Mouse (Mus musculus) MN1 (cell line): ENCODE results near the gene Fam131a.

Experiments used
- DNase-seq: peaks from one replicate; pipeline ENCODE4 v3.0.0-alpha.2; 2016; ENCODE audit warnings: low spot score

Gene Fam131a

GRCm38 (mm10) chr16:20695622-20696323, 2.7 kb downstream of the Fam131a start:
- peak; percentile 95 for DNase-seq

- DNase-seq: no peak
Measured at GRCm38 (mm10) chr16:20699266-20699665, 6.2 kb downstream of the Fam131a start.

GRCm38 (mm10) chr16:20700036-20700435, 7.0 kb downstream of the Fam131a start:
- DNase-seq: no peak

DNA sequence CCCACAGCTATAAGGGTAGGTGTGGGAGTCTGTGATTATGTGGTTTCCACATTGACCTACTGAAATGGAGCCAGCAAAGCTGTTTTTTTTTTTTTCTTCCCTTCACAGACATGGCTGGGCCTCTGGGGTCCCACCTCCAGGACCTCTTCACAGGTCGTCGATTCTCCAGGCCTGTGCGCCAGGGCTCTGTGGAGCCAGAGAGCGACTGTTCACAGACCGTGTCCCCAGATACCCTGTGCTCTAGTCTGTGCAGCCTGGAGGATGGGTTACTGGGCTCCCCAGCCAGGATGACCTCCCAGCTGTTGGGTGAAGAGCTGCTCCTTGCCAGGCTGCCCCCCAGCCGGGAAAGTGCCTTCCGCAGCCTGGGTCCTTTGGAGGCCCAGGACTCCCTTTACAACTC, 8.3 kb downstream of the Fam131a start:
- no peak for DNase-seq

DNA sequence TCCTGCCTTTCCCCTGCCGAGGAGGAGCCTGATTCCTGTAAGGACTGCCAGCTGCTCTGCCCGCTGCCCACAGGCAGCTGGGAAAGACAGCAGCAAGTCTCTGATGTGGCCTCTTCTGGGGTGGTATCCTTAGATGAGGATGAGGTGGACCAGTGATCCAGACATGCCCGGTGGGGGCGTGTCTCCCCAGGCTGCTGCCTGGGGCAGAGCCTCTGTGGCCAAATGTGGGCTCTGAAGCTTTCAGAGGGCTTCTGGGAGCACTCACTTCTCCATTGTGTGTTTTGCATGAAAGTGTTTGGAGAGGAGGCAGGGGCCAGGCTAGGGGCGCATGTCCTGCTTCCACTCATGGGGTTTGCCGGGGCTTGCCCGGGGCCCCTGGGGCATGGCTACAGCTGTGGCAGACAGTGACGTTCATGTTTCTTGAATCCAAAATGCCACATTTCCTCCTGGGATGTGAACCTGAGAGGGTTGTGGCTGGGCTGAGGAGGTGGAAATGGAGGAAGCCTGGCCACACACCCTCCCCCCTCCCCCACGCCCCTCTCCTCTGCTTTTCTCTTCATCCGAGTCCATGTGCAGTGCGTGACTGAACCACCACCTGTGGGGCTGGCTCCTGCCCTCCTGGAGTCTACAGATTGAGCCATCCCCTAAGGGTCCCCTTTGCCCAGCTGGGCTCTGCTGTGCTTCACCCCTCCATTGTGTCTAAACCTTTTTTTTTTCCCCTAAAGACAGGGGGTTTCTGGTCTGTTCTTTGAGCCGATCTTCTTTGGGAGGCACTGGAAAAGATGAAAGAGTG, 8.9 kb downstream of the Fam131a start:
- no peak for DNase-seq

- DNase-seq: peak; percentile 64
Measured at GRCm38 (mm10) chr16:20702522-20702893, 9.5 kb downstream of the Fam131a start.

- DNase-seq: no peak
Measured at GRCm38 (mm10) chr16:20703071-20703470, 10.0 kb downstream of the Fam131a start.

GRCm38 (mm10) chr16:20703699-20704400, 10.8 kb downstream of the Fam131a start:
- DNase-seq: no peak

DNA sequence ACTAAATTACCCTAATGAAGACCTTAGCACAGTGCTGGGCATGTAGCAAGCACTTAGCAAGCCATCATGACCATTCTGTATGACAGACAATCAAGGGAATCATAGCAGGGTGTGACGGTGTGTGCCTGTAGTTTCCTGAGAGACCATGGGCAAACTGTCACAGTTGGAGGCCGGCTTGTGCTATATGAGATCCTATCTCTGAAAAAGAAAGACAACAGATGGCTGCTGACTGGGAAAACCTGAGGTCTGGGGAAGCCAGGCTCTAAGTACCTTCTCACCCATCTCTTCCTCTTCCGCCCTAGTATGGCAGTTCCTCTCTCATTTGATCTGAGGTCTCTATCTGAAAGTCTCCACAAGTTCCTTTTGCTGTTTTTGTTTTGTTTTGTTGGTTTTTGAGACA, 12.7 kb downstream of the Fam131a start:
- peak; percentile 43 for DNase-seq

GRCm38 (mm10) chr16:20706407-20707055, 13.5 kb downstream of the Fam131a start:
- DNase-seq: peak; percentile 54

DNA sequence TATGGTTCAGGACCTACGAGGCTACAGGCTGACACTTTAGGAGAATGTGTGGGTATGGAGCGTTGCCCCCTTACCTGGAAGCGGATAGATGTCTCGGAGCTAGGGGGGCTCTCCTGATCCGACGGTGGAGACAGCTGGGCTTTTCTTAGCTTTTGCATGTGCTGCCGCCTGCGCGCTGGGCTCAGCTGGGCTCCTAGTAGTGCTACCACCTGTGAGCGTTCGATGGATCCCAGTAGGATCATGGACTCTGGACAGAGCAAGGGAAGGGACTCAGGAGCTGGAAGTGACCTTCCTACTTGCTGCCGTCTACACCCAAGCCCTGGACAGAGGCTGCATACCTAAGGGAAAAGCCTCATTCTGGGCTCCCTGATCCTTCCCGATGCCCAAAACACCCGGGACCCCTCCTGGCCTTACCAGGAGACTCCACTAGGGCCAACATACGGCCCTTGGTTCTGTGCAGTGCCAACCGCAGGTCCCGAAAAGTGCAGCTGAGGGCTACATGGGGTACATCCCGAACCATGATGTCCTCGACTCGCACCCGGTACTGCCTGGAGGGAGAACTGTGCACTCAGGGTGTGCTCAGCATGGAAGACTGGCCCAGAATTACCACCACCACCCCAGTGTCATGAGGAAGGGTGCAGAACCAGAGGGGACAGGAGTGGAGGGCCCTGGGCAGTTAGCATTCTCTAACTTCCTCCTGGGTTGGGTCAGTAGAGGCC, 15.3 kb downstream of the Fam131a start:
- no peak for DNase-seq

GRCm38 (mm10) chr16:20708939-20709734, 16.1 kb downstream of the Fam131a start:
- DNase-seq: no peak

DNA sequence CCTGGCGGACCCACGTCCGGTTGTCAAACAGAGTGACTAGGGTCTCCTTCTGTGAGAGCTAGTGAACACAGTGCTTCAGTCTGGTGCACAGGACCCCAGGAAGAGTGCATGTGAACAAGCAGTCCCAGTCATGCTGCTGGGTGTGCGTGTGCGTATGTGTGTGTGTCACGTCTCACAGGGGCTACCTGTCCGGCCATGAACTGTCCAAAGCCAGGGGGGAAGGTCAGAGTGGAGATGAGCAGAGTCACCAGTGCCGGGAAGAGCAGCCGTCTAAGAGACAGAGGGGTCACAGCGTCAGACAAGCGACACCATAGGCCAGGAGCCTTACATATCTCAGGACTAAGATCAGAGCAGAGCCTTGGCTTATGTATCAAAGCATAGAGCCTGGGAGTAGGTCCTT, 17.3 kb downstream of the Fam131a start:
- DNase-seq: no peak

GRCm38 (mm10) chr16:20710810-20711209, 17.8 kb downstream of the Fam131a start:
- DNase-seq: no peak

DNA sequence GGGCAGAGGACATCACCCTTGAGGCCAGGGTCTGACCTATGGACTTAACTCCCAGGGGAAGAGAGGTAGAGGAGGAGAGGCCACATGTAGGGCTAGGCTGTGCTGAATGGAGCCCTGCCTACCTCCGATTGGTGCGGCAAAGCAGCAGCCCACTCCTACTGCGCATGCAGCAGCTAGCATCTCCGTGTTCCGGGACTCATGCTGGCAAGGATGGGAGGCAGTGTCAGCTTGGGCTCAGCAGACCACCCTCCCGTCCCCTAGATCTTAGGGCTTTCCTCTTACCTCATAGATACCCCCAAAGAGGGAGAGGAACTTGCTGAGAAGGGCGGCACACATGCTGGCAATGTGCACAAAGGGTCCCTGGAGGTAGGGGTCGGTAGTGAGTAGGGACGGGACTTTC, 19.1 kb downstream of the Fam131a start:
- DNase-seq: no peak

DNA sequence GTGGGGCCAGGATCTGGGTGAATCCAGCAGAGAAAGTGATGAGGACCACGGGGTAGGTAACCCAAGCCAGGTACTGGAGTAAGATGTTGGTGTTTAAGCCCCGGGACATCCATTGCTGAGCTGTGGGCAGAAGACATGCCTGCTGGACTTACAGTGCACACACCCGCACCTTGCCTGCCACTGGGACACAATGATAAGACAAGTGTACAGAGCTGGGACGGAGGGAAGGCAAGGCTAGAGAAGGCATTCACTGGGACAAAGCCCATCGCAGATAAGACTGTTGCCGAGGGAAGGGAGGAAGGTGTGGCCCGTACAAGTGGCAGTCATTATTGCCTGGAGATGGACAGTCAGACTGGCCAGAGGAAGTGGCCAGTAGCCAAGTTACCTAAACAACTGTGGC, 19.8 kb downstream of the Fam131a start:
- DNase-seq: no peak

DNA sequence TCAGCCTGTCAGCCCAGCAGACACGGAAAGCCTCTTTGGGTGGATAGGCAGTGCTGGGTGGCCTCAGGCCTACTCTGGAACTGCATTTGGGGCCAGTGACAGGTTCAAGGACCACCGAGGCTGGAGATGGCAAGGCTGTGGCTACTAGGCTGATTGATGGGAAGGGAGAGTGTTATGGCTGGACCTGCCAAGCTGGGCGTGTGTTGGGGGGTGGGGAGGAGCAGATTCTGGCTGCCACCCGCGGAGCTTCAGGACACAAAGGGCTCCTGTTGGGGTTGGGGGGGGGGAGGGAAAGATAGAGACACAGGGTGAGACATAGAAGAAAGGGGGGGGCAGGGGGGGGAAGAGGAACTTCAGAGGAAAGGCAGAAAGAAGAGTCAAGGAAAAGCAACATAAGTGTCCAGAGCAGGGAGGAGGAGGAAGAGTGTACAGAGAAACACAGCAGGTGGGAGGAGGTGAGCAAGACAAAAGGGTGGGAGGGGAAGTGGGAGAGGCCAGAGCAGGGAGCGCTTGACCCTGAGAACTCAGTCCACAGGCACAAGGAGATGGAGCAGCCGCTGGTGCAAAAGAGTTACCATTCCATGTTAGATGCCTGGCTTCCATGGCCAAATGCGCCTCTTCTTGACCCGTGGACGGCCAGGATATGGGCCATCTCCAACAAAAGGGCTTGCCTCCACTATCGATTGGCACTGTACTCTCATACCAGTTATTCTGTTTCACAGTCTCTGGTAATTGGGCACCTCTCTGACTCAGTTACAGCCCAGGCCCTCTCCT, 21.5 kb downstream of the Fam131a start:
- DNase-seq: no peak

- no peak for DNase-seq
Measured at GRCm38 (mm10) chr16:20715161-20715560, 22.1 kb downstream of the Fam131a start.

GRCm38 (mm10) chr16:20715566-20715965, 22.5 kb downstream of the Fam131a start:
- DNase-seq: peak; percentile 30
